Mouse (Mus musculus) c-Kit-positive CD71-negative TER-119-negative erythroid progenitor cells, embryonic 14.5 days (primary cell): Measurements from ENCODE around the gene Tgfbrap1.
A peak's percentile ranks its signal among the peaks of the same experiment; 100 is the strongest.
"Not testable (repeated sequence)": the region's sequence is repeated elsewhere in the genome, so short reads cannot be mapped to it uniquely, and the experiment has no call there.

Experiments
- DNase-seq: peaks from one replicate; pipeline ENCODE4 v3.0.0-alpha.2; 2013; ENCODE audit warnings: low read depth

The Tgfbrap1 gene

DNA sequence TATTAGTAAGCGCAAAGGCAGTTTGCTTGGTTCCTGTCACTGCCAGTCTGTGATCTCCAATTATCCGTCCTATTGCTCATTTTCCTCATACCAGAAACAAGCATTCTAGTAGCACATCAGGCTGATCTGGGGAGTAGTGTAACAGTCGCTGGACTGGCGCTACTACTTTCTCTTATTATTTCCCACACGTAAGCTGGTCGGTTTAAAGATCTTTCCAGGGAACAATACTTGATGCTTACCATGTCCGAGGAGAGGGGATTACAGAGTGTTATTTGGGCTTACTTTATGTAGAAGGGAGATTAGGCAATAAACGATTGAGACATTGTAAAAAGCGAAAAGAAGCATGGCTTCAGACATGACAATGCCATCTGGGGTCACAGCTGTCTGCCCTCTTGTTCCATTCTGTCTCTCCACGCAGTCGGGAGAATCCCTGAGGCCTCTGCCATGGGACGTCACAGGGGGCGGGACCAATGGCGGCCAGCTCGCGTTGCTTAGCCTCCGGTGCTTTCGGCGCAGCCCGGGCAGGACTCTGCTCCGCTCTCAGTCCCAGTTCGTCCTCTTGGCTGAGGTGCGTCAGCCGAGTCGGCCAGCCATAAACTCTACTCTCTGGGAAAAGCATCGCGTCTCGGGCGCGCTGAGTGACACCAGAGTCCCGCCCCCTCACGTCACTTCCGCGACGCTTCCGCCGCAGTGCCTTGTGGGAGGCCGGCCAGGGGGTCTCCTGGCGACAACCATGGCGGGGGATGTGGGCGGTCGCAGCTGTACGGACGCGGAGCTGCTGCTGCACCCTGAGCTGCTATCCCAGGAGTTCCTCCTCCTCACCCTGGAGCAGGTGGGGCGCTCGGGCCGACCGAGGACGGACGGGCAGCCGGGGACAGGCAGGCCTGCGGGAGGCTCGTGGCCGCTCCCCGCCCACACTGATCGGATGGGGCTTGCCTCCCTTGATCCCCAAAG, at the start of gene Tgfbrap1, which contains the start of gene AI597479:
TSS of gene Tgfbrap1 (minus strand) at position 607 of the 954 bp plus-strand sequence.
TSS of gene AI597479 (plus strand) at position 680 of the 954 bp plus-strand sequence.
- peak; percentile 91 for DNase-seq

DNA sequence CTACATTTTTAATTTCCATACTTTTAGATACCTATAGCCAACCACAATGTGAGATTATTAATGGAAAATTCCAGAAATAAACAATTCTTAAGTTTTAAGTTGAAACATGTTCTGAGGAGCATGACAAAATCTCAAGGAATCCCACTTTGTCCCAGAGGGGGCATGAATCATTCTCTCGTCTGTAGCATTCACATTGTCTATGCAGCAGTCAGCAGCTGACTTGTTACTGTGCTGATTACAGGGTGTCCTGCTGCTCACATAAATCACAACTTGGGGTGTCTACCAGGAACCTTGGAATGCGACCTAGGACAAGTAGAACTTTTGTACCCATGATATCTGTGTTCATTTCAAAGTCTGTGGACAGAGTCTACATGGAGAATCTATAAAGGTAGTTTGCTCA, 49.0 kb upstream of the Tgfbrap1 start:
- no peak for DNase-seq

DNA sequence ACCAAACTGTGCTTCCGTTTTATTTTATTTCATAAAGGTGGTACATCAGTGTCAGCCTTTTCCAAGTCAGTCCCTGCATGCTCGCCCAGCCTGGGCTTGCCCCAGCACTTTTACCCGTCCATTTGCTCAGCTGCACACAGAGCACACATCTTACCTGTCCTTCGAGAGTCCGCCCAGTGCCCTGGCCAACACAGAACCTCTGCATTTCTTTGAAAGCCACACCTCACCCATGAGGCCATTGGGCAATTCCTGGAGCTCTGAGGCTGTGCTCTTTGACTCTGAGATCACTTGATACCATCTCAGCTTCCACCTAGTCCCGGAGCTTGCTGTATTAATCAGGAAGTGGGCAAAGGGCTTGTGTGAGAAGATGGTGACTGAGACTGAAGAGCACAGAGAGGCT, 47.0 kb upstream of the Tgfbrap1 start:
- DNase-seq = no peak

- DNase-seq = no peak
These were observed 46.0 kb upstream of the Tgfbrap1 start for GRCm38 (mm10) chr1:43144338-43144906.

GRCm38 (mm10) chr1:43143791-43144190, 45.4 kb upstream of the Tgfbrap1 start:
- DNase-seq = no peak

DNA sequence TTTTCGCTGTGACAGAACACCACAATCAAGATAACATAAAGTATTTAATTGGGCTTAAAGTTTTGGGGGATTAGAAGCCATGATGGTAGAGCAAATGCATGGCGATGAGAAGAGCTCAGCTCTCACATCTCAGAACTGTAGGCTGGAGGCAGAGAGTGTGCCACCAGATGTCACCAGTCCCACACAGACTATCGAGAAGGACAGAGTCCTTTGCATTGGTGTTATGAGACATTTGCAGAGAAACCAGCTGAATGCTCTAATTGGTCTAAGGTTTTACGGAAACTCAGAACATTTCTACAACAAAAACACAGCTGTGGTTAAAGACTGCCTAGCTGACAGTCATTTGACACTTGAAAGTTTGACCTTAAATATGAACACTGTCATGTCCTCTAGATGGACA, 44.8 kb upstream of the Tgfbrap1 start:
- DNase-seq = no peak

DNA sequence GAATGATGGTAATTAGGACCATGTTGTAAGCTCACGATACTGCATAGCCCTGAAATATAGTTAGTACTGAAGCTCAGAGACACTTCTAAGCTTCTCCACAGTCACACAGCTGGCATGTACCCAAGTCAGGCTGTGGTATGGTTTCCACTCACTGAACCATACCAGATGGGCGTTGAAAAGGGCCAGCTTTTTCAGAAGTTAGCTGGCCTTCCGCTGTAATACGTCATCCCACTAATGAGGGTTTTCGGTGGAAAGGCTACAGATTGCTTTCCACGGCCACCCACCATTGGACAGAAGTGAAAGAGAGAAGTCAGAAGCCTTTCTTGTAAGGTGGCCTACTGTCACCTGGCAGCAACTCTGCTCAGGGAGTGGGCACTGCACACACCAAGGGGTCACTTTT, 44.4 kb upstream of the Tgfbrap1 start:
- DNase-seq = no peak

DNA sequence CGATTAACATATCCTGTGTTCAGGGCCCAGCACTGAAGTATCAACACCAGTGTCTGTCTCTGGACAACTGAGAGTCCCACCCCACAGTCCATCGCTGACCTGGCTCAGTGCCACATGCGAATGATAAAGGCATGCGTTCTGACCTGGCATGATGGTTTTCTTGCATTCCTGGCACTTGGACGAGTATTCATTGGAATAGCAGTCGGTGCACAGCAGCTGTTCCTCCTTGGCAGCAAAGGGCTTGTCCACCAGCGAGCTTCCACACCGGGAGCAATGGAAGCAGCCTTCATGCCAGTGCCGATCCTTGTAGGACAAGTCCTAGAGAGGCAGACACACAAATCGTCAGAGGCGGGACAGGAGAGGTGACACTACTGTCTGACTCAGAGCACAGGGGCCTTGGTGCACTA, 43.1 kb upstream of the Tgfbrap1 start:
- DNase-seq = no peak

- DNase-seq = peak; percentile 83
These were observed 41.3 kb upstream of the Tgfbrap1 start for GRCm38 (mm10) chr1:43139587-43140266.

GRCm38 (mm10) chr1:43138268-43138812, 39.9 kb upstream of the Tgfbrap1 start:
- DNase-seq = no peak

DNA sequence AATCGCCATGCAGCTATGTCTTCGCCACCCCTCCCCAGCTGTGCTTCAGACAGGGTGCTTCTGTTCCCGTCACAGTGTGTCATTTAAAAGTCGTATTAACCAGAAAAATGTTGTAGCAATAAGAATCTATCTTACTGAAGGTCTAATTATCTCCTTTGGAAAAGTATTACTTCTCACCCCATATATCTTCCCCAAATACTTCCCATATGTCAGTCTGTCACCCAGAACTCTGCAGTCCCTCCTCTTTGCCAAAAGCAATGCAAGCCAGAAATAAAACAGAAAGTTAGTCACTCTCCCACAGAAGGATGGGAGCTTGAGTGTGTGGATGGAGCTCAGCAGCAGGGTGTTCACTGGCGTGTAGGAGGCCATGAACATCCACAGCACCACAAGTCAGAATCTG, 38.9 kb upstream of the Tgfbrap1 start:
- DNase-seq = no peak

GRCm38 (mm10) chr1:43136488-43137029, 38.1 kb upstream of the Tgfbrap1 start:
- DNase-seq = not testable (repeated sequence)

DNA sequence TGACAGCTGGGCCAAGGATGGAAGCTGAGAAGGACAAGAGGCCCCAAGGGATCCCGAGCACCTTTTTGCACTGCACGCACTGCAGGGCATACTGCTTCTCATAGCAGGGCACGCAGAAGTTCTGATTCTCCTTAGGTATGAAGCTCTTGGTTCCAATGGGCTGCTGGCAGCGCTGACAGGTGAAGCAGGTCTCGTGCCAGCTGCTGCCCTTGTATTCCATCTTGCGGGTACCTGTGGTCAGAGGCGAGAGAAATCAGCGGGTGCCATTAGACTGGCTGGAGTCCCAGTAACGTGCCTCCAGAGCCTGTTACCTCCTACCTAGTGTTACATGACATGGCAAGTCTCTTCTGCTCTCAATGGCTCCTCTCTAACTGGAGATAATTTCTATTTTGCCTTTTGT, 33.2 kb upstream of the Tgfbrap1 start:
- DNase-seq = no peak

GRCm38 (mm10) chr1:43130219-43130981, 32.0 kb upstream of the Tgfbrap1 start:
- DNase-seq = no peak

DNA sequence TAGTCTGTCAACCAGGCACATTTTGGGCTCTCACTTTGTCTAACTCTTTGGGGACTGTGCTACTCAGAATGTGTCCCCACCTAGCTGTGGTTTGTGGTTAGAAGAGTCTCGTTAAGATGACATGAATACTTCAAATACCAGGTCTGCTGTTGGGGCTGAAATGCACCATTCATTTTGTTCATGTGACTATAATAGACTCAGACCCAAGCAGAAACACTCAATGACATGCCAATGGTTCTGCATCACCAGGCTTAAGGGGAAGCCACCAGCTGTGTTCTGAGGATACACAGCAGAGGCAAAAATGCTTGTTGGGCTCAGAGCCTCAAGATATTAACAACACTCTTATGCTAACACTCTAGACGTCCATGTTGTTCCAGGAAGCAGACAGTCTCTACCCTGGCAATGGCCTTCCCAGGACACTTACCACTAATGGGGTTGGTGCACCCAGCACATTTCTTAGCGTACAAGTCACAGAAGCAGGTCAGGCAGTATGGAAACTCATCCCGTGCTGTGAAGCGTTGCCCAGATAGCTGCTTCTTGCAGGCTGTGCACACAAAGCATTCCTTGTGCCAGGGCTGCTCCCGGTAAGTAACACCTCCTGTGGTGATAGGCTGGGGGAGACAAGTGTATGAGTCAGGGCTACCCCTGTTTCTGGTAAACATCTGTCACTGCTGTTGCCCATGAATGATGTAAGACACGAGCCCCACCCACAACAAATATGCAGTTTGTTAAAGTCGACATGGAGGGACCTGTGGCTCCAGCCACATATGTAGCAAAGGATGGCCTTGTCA, 29.6 kb upstream of the Tgfbrap1 start:
- no peak for DNase-seq

- DNase-seq = no peak
These were observed 28.8 kb upstream of the Tgfbrap1 start for GRCm38 (mm10) chr1:43127196-43127595.

DNA sequence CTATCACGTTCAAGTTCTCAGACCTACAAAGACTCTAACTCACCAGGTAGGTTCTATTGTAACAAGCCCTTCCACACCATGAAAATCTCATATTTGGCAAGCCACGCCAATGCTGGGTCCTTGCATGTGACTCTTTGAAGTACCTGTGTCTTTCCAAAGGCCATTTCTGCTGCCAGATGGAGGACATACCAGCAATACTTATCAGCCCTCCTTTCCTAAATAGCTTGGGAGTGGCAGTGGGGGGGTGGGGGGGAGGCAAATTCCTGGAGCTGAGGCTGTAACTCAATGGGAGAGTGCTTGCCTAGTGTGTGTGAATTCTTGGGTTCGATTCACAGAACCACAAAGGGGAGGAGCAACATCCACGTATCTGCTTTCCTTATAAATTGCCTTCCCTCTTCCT, 26.3 kb upstream of the Tgfbrap1 start:
- DNase-seq = no peak

- no peak for DNase-seq
These were observed 24.2 kb upstream of the Tgfbrap1 start for GRCm38 (mm10) chr1:43122616-43123015.

- no peak for DNase-seq
These were observed 22.5 kb upstream of the Tgfbrap1 start for GRCm38 (mm10) chr1:43120950-43121349.

DNA sequence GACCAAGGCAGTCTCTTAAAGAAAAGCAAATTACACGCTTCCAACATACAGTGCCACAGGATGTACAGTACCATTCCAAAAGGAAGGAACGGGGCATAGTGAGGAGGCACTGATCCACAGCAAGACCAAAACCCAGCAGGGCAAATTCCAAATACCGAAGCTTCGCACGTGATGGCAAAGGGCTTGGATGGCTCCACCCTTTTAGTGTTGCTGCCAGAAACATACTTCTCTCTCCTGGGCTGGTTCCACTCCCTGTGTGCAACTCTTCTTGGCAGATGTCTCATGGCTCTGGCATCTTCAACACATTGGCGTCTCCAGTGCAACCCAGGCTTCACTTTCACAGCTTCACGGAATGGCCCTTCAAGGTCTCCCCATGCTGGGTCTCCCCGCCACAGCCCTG, 19.0 kb upstream of the Tgfbrap1 start:
- no peak for DNase-seq

GRCm38 (mm10) chr1:43112882-43113281, 14.4 kb upstream of the Tgfbrap1 start:
- no peak for DNase-seq
